Mouse (Mus musculus): ENCODE results near the gene Ttc9b.

DNA sequence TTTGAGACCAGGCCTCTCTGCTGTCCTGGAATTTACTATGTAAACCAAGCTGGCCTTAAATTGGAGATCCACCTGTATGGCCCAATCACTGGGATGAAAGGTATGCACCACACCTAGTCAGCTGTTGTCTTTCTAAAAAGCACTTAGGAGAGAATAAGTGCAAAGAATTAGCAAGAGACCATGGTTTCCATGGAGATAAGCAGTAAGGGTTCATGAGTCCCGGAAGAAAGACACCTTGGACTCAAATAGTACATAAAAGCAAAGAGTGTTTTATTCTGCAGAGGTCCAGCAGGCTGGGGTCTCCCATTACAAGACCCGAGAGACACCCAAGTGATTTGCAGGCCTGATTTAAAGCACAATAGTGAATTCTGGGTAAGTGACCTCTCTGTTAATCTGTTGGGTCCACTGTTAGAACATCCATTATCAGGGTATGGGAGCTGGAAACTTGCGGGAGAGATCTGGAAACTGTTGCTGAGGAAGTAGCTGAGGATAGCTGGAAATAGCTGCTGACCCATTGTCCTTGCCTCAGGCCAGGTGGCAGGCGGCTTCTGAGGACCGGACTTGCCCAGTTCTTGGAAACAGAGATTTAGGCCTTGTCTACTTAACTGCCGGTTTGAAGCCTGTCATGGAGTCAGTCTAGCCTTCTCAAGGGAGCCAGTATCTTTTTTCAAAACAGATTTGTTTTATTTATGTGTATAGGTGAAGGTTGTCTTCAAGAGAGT lies 6.3 kb upstream of the Ttc9b start:
- no peak for TF ChIP-seq CTCF (IDR thresholded peaks at IDR 0.05; ENCODE audit: low read depth, low read length)
- peak; percentile 81; the same call in 1 of the 2 replicates for TF ChIP-seq EP300 (IDR thresholded peaks at IDR 0.05; ENCODE audit: insufficient read depth, low read depth, low read length)
- TF ChIP-seq POLR2A (IDR thresholded peaks at IDR 0.05; ENCODE audit: insufficient read depth, low read length) = no peak
